Mouse (Mus musculus) adrenal gland, adult 18-20 months (tissue): ENCODE results near the gene Slco3a1. TPM values are rescaled to one million over a fixed set of nuclear protein-coding genes. Genes with fewer than 3 reads are reported as not detected.

Experiments used
- DNase-seq, 2 experiments: peaks; one replicate each; pipeline ENCODE4 v3.0.0; 2021 to 2022; ENCODE audit warnings: low spot score in 2 of 2
- total RNA-seq, 2 experiments: library from RNA; stranded (reverse); gene quantifications; 1 replicate in 1 of 2; 2 replicates in 1 of 2; pipeline ENCODE4 v1.2.3; 2021

Slco3a1 gene
- total RNA-seq, 2 experiments from 2014 or later: 26.8 to 36.1 TPM

GRCm38 (mm10) chr7:74491683-74492355 lies 62.8 kb downstream of the Slco3a1 start:
- DNase-seq: no peak

GRCm38 (mm10) chr7:74488141-74488540 lies 66.4 kb downstream of the Slco3a1 start:
- no peak for DNase-seq

- DNase-seq: no peak
These were observed 66.9 kb downstream of the Slco3a1 start for GRCm38 (mm10) chr7:74487727-74488126.

- DNase-seq: no peak
These were observed 68.5 kb downstream of the Slco3a1 start for GRCm38 (mm10) chr7:74486083-74486482.

- no peak for DNase-seq
These were observed 68.9 kb downstream of the Slco3a1 start for GRCm38 (mm10) chr7:74485669-74486068.

- DNase-seq: no peak
These were observed 70.6 kb downstream of the Slco3a1 start for GRCm38 (mm10) chr7:74484024-74484385.

GRCm38 (mm10) chr7:74483294-74484023 lies 71.1 kb downstream of the Slco3a1 start:
- DNase-seq: no peak

- no peak for DNase-seq
These were observed 82.8 kb downstream of the Slco3a1 start for GRCm38 (mm10) chr7:74471740-74472139.

GRCm38 (mm10) chr7:74466886-74467285 lies 87.7 kb downstream of the Slco3a1 start:
- no peak for DNase-seq

- peak in 1 of 2 experiments; percentile 8 for DNase-seq
These were observed 89.9 kb downstream of the Slco3a1 start for GRCm38 (mm10) chr7:74464638-74465037.

GRCm38 (mm10) chr7:74462451-74462850 lies 92.1 kb downstream of the Slco3a1 start:
- no peak for DNase-seq

GRCm38 (mm10) chr7:74461736-74462135 lies 92.8 kb downstream of the Slco3a1 start:
- DNase-seq: no peak

- DNase-seq: no peak
These were observed 93.4 kb downstream of the Slco3a1 start for GRCm38 (mm10) chr7:74461146-74461545.

- DNase-seq: no peak
These were observed 94.8 kb downstream of the Slco3a1 start for GRCm38 (mm10) chr7:74459812-74460211.

- no peak for DNase-seq
These were observed 95.3 kb downstream of the Slco3a1 start for GRCm38 (mm10) chr7:74459277-74459676.

- no peak for DNase-seq
These were observed 95.9 kb downstream of the Slco3a1 start for GRCm38 (mm10) chr7:74458475-74459221.

- peak in 1 of 2 experiments; percentile 34 for DNase-seq
These were observed 97.1 kb downstream of the Slco3a1 start for GRCm38 (mm10) chr7:74457347-74457975.

GRCm38 (mm10) chr7:74456781-74457180 lies 97.8 kb downstream of the Slco3a1 start:
- DNase-seq: no peak

- DNase-seq: no peak
These were observed 103.5 kb downstream of the Slco3a1 start for GRCm38 (mm10) chr7:74451047-74451446.

GRCm38 (mm10) chr7:74449802-74450201 lies 104.8 kb downstream of the Slco3a1 start:
- DNase-seq: no peak

- DNase-seq: no peak
These were observed 106.8 kb downstream of the Slco3a1 start for GRCm38 (mm10) chr7:74447781-74448180.
